In the genomic region with DNA sequence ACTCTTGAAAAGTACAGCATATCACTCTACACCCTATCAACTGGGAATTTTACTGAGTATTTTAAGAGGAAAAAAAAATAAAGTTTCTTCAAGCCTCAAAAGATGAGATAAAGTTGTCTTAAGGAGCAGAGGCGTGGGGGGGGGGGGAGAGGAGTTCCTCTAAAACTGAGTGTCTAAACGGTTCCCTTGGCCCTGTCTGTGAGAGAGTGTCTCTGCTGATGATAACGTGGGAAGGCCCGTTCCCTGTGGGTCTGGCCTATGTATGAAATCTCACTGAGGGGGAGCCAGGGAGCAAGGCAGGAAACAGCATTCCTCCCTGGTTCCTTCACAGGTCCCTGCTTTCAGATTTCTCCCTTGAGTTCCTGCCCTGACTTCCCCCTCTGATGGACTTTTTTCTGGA, we compare ENCODE assay signal across 26 mouse cellular contexts.
"Had no signal": no experiment of that assay in that cellular context is flagged by ENCODE, and none has a peak within 500 bp of the region (broad histone marks: within the 10 kb centered on the region; RNA-seq: fewer than 3 reads in every experiment).

No protein-coding gene starts in this region.

- H3K4me3 ChIP-seq: heart, embryonic 10.5 days; heart, embryonic 13.5 days; heart, embryonic 15.5 days; hindbrain, embryonic 13.5 days; hindbrain, embryonic 15.5 days; intestine, embryonic 15.5 days; kidney, embryonic 15.5 days; layer of hippocampus, adult 2 months; left cerebral cortex, adult 2 months; limb, embryonic 10.5 days; limb, embryonic 12.5 days; liver, embryonic 13.5 days; liver, embryonic 15.5 days had no signal

- H3K9me3 ChIP-seq: heart, embryonic 10.5 days; heart, embryonic 13.5 days; heart, embryonic 15.5 days; hindbrain, embryonic 13.5 days; hindbrain, embryonic 15.5 days; intestine, embryonic 15.5 days; kidney, embryonic 15.5 days; limb, embryonic 10.5 days; limb, embryonic 12.5 days; liver, embryonic 13.5 days; liver, embryonic 15.5 days had no signal

- ATAC-seq: hindbrain, postnatal 0 days; intestine, embryonic 15.5 days; intestine, postnatal 0 days; liver, postnatal 0 days had no signal

- H3K4me2 ChIP-seq: heart, embryonic 13.5 days; heart, embryonic 15.5 days; hindbrain, embryonic 13.5 days; hindbrain, embryonic 15.5 days; intestine, embryonic 15.5 days; kidney, embryonic 15.5 days; limb, embryonic 12.5 days; liver, embryonic 11.5 days; liver, embryonic 13.5 days; liver, embryonic 15.5 days had no signal

- H3K4me1 ChIP-seq: heart, embryonic 10.5 days; hindbrain, embryonic 13.5 days; hindbrain, embryonic 15.5 days; intestine, embryonic 15.5 days; kidney, embryonic 15.5 days; limb, embryonic 10.5 days; limb, embryonic 12.5 days; liver, embryonic 15.5 days had no signal

- H3K27me3 ChIP-seq: heart, embryonic 13.5 days; heart, embryonic 15.5 days; hindbrain, embryonic 13.5 days; hindbrain, embryonic 15.5 days; intestine, embryonic 15.5 days; kidney, embryonic 15.5 days; limb, embryonic 12.5 days; liver, embryonic 13.5 days; liver, embryonic 15.5 days had no signal

- DNase-seq: gastrocnemius, postnatal 14 days; gastrocnemius, postnatal 36 days; heart, postnatal 36 days; kidney, adult 18-20 months; kidney, adult 9 months; kidney, postnatal 25 days; kidney, postnatal 4 days; liver; liver, embryonic 13.5 days; liver, postnatal 0 days had no signal

- H3K36me3 ChIP-seq: heart, embryonic 10.5 days; heart, embryonic 13.5 days; heart, embryonic 15.5 days; hindbrain, embryonic 13.5 days; hindbrain, embryonic 15.5 days; intestine, embryonic 15.5 days; kidney, embryonic 15.5 days; limb, embryonic 10.5 days; limb, embryonic 12.5 days; liver, embryonic 13.5 days; liver, embryonic 15.5 days had no signal

- H3K9ac ChIP-seq: heart, embryonic 13.5 days; heart, embryonic 15.5 days; hindbrain, embryonic 13.5 days; hindbrain, embryonic 15.5 days; intestine, embryonic 15.5 days; kidney, embryonic 15.5 days; limb, embryonic 12.5 days; liver, embryonic 13.5 days; liver, embryonic 15.5 days; liver, postnatal 0 days had no signal

- H3K27ac ChIP-seq: heart, embryonic 10.5 days; heart, embryonic 13.5 days; heart, embryonic 15.5 days; hindbrain, embryonic 13.5 days; hindbrain, embryonic 15.5 days; hindbrain, postnatal 0 days; intestine, embryonic 15.5 days; kidney, embryonic 15.5 days; kidney, postnatal 0 days; layer of hippocampus, adult 2 months; left cerebral cortex, adult 2 months; limb, embryonic 10.5 days; limb, embryonic 12.5 days; liver, embryonic 13.5 days; liver, embryonic 15.5 days had no signal
